Mouse (Mus musculus): Measurements from ENCODE around the gene Dbh. TPM values are rescaled to one million over a fixed set of nuclear protein-coding genes. Genes with fewer than 3 reads are reported as not detected.

The Dbh gene
- polyA plus RNA-seq, 1 experiment from 2014 or later: 0.37 TPM

GRCm38 (mm10) chr2:27175696-27176267 lies 10.7 kb downstream of the Dbh start:
- no peaks in the 10 kb centered on the region for H3K9me3 ChIP-seq (ENCODE audit: low read length)
- no peaks in the 10 kb centered on the region for H3K36me3 ChIP-seq (ENCODE audit: insufficient read depth, low read length)
- H3K4me2 ChIP-seq (replicated peaks; ENCODE audit: low read depth, low read length): no peak overlapping the region
- H3K4me3 ChIP-seq (ENCODE audit: low read depth, low read length): no peak overlapping the region
- H3K4me1 ChIP-seq (ENCODE audit: insufficient read depth, low read depth, low read length): 0 out of 2 replicates have a peak, but pooled peaks cover 6% of the 10 kb centered on the region
- H3K27me3 ChIP-seq (replicated peaks; ENCODE audit: insufficient read depth, low read length): no peaks in the 10 kb centered on the region
- no peak for TF ChIP-seq CTCF (IDR thresholded peaks at IDR 0.05)
- 0 out of 2 replicates have a peak, but pooled peaks have one; percentile 48 for TF ChIP-seq EP300 (IDR thresholded peaks at IDR 0.05)
- no peak overlapping the region for H3K9ac ChIP-seq (replicated peaks; ENCODE audit: low read depth)
- ATAC-seq (peak; percentile 65), DNase-seq (ENCODE audit: low spot score) (peak; percentile 81)
- 62% methylated on average over 10 of the region's 10 CpGs for WGBS
- H3K27ac ChIP-seq (ENCODE audit: low read length): no peak overlapping the region

GRCm38 (mm10) chr2:27179101-27179500 lies 14.1 kb downstream of the Dbh start:
- Histone ChIP-seq H3K9me3 (ENCODE audit: low read length) (no peaks in the 10 kb centered on the region), H3K4me3 (ENCODE audit: low read depth, low read length) (no peak overlapping the region), H3K4me2 (replicated peaks; ENCODE audit: low read depth, low read length) (no peak overlapping the region), H3K27ac (ENCODE audit: low read length) (no peak overlapping the region), H3K4me1 (ENCODE audit: insufficient read depth, low read depth, low read length) (0 out of 2 replicates have a peak, but pooled peaks cover 6% of the 10 kb centered on the region), H3K9ac (replicated peaks; ENCODE audit: low read depth) (no peak overlapping the region), H3K27me3 (replicated peaks; ENCODE audit: insufficient read depth, low read length) (no peaks in the 10 kb centered on the region), H3K36me3 (ENCODE audit: insufficient read depth, low read length) (no peaks in the 10 kb centered on the region)
- TF ChIP-seq EP300 (IDR thresholded peaks at IDR 0.05): no peak
- TF ChIP-seq CTCF (IDR thresholded peaks at IDR 0.05): no peak
- ATAC-seq (peak; percentile 20; the same call in 1 of the 2 replicates), DNase-seq (ENCODE audit: low spot score) (peak; percentile 40)
- 46% methylated on average over 8 of the region's 8 CpGs for WGBS

GRCm38 (mm10) chr2:27181907-27182306 lies 16.9 kb downstream of the Dbh start:
- Histone ChIP-seq H3K4me1 (ENCODE audit: insufficient read depth, low read depth, low read length) (0 out of 2 replicates have a peak, but pooled peaks cover 6% of the 10 kb centered on the region), H3K27ac (ENCODE audit: low read length) (peak overlapping the region; percentile 15; the same call in 1 of the 2 replicates), H3K36me3 (ENCODE audit: insufficient read depth, low read length) (no peaks in the 10 kb centered on the region), H3K9ac (replicated peaks; ENCODE audit: low read depth) (no peak overlapping the region), H3K4me3 (ENCODE audit: low read depth, low read length) (no peak overlapping the region), H3K4me2 (replicated peaks; ENCODE audit: low read depth, low read length) (no peak overlapping the region), H3K27me3 (replicated peaks; ENCODE audit: insufficient read depth, low read length) (no peaks in the 10 kb centered on the region), H3K9me3 (ENCODE audit: low read length) (no peaks in the 10 kb centered on the region)
- ATAC-seq (peak; percentile 72), DNase-seq (ENCODE audit: low spot score) (peak; percentile 74)
- 42% methylated on average over 4 of the region's 4 CpGs for WGBS
- TF ChIP-seq CTCF (IDR thresholded peaks at IDR 0.05): no peak
- TF ChIP-seq EP300 (IDR thresholded peaks at IDR 0.05): no peak

GRCm38 (mm10) chr2:27183734-27184133 lies 18.7 kb downstream of the Dbh start:
- TF ChIP-seq EP300 (IDR thresholded peaks at IDR 0.05) (no peak), CTCF (IDR thresholded peaks at IDR 0.05) (no peak)
- Histone ChIP-seq H3K4me3 (ENCODE audit: low read depth, low read length) (no peak overlapping the region), H3K36me3 (ENCODE audit: insufficient read depth, low read length) (no peaks in the 10 kb centered on the region), H3K4me2 (replicated peaks; ENCODE audit: low read depth, low read length) (no peak overlapping the region), H3K9ac (replicated peaks; ENCODE audit: low read depth) (no peak overlapping the region), H3K9me3 (ENCODE audit: low read length) (no peaks in the 10 kb centered on the region), H3K27ac (ENCODE audit: low read length) (no peak overlapping the region), H3K27me3 (replicated peaks; ENCODE audit: insufficient read depth, low read length) (no peaks in the 10 kb centered on the region), H3K4me1 (ENCODE audit: insufficient read depth, low read depth, low read length) (0 out of 2 replicates have a peak, but pooled peaks cover 3% of the 10 kb centered on the region)
- DNase-seq (ENCODE audit: low spot score): no peak
- 47% methylated on average over 12 of the region's 12 CpGs for WGBS
- ATAC-seq: peak; percentile 49

- no peak for DNase-seq (ENCODE audit: low spot score)
- no peaks in the 10 kb centered on the region for H3K9me3 ChIP-seq (ENCODE audit: low read length)
- no peak overlapping the region for H3K9ac ChIP-seq (replicated peaks; ENCODE audit: low read depth)
- H3K27ac ChIP-seq (ENCODE audit: low read length): no peak overlapping the region
- TF ChIP-seq CTCF (IDR thresholded peaks at IDR 0.05) (no peak), EP300 (IDR thresholded peaks at IDR 0.05) (no peak)
- no peak overlapping the region for H3K4me3 ChIP-seq (ENCODE audit: low read depth, low read length)
- no peaks in the 10 kb centered on the region for H3K36me3 ChIP-seq (ENCODE audit: insufficient read depth, low read length)
- no peaks in the 10 kb centered on the region for H3K4me1 ChIP-seq (ENCODE audit: insufficient read depth, low read depth, low read length)
- WGBS: 68% methylated on average over 6 of the region's 6 CpGs
- no peaks in the 10 kb centered on the region for H3K27me3 ChIP-seq (replicated peaks; ENCODE audit: insufficient read depth, low read length)
- H3K4me2 ChIP-seq (replicated peaks; ENCODE audit: low read depth, low read length): no peak overlapping the region
- ATAC-seq: no peak
Observed at GRCm38 (mm10) chr2:27187531-27187930, 22.5 kb downstream of the Dbh start.

GRCm38 (mm10) chr2:27189994-27190393 lies 25.0 kb downstream of the Dbh start:
- DNase-seq (ENCODE audit: low spot score) (no peak), ATAC-seq (no peak)
- no peaks in the 10 kb centered on the region for H3K9me3 ChIP-seq (ENCODE audit: low read length)
- no peak overlapping the region for H3K4me2 ChIP-seq (replicated peaks; ENCODE audit: low read depth, low read length)
- no peak overlapping the region for H3K27ac ChIP-seq (ENCODE audit: low read length)
- no peaks in the 10 kb centered on the region for H3K4me1 ChIP-seq (ENCODE audit: insufficient read depth, low read depth, low read length)
- no peaks in the 10 kb centered on the region for H3K36me3 ChIP-seq (ENCODE audit: insufficient read depth, low read length)
- 51% methylated on average over 4 of the region's 4 CpGs for WGBS
- H3K4me3 ChIP-seq (ENCODE audit: low read depth, low read length): no peak overlapping the region
- H3K9ac ChIP-seq (replicated peaks; ENCODE audit: low read depth): no peak overlapping the region
- no peaks in the 10 kb centered on the region for H3K27me3 ChIP-seq (replicated peaks; ENCODE audit: insufficient read depth, low read length)
- TF ChIP-seq CTCF (IDR thresholded peaks at IDR 0.05) (no peak), EP300 (IDR thresholded peaks at IDR 0.05) (no peak)
